Mouse (Mus musculus): ENCODE results near the gene Senp5.

DNA sequence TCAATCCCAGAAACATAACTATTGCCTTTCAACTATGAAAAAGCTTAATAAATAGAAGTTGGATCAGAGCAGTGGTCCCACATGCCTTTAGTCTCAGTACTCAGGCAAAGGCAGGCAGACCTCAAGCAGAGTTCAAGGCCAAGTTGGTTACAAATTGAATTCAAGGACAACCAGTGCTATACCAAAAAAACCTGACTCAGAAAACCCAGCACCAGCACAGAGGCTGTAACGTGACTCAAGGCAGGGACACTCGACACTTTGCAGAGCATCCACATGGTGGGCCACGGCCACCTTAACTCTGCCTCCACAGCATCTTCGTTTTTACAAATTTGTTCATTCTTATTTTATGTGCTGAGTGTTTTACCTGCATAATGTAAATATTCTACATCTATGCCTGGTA, 27.8 kb downstream of the Senp5 start:
- TF ChIP-seq CTCF (IDR thresholded peaks at IDR 0.05; ENCODE audit: control insufficient read depth, insufficient read depth, low read length) (no peak), POLR2A (IDR thresholded peaks at IDR 0.05; ENCODE audit: borderline replicate concordance, control insufficient read depth, low read depth, low read length) (no peak)

Measured in bone marrow, adult 2 months (tissue).